Mouse (Mus musculus) gonadal fat pad, adult 2 months (tissue): Measurements from ENCODE around the gene Alg9. TPM values are rescaled to one million over a fixed set of nuclear protein-coding genes. Genes with fewer than 3 reads are reported as not detected.

ENCODE experiments used
- DNase-seq: peaks from one replicate; pipeline ENCODE4 v3.0.0-alpha.2; 2012; ENCODE audit warnings: low read depth
- polyA plus RNA-seq: library from polyadenylated mRNA; depleted of rRNA; stranded (reverse); fragments of >200 nt; gene quantifications from 2 replicates; pipeline ENCODE4 v1.2.3, GENCODE M21; 2012

Gene Alg9
- polyA plus RNA-seq, 1 experiment = 55.4 TPM

GRCm38 (mm10) chr9:50756711-50757110, 18.1 kb upstream of the Alg9 start:
- no peak for DNase-seq

GRCm38 (mm10) chr9:50761520-50762243, 13.1 kb upstream of the Alg9 start:
- no peak for DNase-seq

DNA sequence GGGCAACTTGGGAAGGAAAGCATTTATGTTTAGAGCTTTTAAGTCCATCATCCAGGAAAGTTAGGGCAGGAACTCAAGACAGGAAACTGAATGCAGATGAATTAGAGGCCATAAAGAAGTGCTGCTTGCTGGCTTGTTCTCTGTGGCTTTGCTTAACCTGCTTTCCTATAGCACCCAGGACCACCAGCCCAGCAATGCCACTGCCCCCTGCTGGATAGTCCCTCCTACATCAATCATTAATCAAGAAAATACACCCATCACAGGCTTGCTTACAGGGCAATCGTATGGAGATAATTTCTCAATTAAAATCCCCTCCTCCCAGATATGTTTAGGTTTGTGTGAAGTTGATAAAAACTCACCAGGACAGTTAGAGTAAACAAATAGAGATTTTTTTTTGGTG, 11.5 kb upstream of the Alg9 start:
- no peak for DNase-seq

GRCm38 (mm10) chr9:50767531-50768106, 7.2 kb upstream of the Alg9 start:
- no peak for DNase-seq

DNA sequence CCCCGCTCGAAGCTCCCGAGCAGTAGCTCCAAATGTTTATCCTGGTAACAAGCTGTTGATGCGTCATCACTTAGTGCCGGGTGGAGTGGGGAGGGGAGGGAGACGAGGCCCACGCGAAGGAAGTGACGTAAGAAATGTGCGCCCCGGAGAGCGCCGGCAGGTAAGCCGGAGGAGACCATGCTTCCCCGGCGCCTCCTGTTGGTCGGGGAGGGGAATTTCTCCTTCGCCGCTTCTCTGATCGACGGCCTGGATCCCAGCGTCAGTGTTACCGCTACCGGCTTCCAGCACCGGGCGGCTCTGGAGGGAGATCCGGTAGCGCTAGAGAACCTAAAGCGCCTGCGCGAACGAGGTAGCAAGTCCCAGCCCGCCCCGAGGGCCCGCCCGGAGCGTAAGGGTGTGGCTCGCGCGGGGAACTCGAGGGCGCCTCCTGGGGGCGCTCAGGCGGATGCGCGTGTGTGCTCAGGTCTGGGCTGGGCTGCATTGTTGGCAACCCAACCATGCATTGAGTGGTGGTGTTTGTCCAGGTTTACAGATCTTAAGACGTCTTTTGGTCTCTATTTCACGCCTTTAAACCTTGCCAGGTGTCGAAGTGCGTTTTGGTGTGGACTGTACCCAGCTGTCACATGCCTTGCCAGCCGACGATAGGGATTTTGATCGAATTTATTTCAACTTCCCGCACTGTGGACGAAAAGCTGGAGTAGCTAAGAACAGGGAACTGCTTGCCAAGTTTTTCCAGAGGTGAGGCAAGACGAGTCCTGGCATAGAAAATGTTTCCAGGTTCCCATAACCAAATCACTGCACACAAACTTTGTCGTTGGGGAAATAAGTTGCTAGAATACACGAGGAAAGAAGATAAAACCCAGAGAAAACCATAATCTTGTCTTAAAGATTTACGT, 6.5 kb upstream of the Alg9 start, which contains the start of gene Fdxacb1:
Fdxacb1 (plus strand) TSS at position 130 of the 896 bp plus-strand sequence.
- DNase-seq = peak; percentile 86

- DNase-seq = no peak
Measured at GRCm38 (mm10) chr9:50770011-50770410, 4.8 kb upstream of the Alg9 start.

DNA sequence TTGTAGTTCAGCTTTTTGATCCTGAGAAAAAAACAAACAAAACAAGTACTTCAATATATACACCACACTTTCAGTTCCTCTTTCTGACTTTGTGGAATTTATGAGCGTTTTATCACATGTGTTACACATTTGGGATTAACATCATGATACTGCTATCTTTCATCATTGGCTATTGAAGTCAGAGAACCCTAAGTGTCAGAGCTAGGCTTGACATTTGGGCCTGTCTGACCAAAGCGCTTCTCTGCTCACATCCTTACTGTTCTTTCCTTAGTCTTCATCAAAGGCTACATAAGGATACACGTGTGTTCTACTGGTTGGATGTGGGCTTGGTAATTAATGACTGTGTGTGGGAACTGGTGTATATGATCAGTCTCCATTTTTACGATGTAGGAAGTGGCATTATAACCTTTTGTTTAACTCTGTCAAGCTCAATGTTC, 775 bp upstream of the Alg9 start:
- no peak for DNase-seq

GRCm38 (mm10) chr9:50775662-50776126, 875 bp downstream of the Alg9 start:
- no peak for DNase-seq

DNA sequence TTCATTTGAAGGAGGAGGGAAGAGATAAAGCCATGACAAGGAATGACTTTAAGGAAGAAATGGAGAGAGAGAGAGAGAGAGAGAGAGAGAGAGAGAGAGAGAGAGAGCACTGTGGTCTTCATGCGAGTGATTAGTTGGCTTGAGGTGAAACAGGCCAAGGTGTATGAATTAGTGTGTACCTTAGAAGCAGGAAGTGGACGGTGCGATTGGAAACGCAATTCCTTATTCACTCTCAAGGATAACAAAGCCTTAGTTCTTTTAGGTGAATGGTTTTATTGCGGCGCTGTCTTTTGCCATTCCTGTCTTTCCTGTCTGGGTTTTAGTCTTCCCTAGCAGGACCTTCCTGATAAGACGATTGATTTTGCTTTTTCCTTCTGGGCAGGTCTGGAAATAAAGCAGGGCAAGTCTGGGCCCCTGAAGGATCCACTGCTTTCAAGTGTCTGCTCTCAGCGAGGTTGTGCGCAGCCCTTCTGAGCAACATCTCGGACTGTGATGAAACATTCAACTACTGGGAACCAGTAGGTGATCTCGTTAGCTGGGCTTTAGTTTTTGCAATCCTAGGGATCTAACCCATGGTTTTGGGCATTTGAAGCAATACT, 1.4 kb downstream of the Alg9 start:
- DNase-seq = no peak

- DNase-seq = no peak
Measured at GRCm38 (mm10) chr9:50782155-50782554, 7.3 kb downstream of the Alg9 start.

DNA sequence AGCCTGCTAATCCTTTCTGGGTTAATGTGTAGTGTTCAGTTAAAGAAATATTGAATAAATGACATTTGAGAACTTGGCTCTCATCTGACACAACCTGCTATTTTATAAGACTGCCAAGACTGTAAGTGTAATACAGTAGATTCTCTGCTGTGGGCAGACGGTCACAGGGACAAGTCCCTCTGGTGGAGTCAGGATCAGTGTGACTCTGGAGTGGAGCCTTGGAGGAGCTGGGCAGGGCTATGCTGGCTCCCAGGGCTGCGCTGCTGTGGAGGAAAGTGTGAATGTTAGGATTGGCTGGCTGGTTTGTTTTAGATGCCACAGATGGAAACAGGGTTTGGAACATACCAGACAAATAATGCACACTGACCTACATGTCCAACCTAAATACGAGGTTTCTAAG, 20.4 kb downstream of the Alg9 start:
- DNase-seq = no peak

- no peak for DNase-seq
Measured at GRCm38 (mm10) chr9:50796776-50797175, 22.0 kb downstream of the Alg9 start.

- no peak for DNase-seq
Measured at GRCm38 (mm10) chr9:50797641-50798040, 22.8 kb downstream of the Alg9 start.

DNA sequence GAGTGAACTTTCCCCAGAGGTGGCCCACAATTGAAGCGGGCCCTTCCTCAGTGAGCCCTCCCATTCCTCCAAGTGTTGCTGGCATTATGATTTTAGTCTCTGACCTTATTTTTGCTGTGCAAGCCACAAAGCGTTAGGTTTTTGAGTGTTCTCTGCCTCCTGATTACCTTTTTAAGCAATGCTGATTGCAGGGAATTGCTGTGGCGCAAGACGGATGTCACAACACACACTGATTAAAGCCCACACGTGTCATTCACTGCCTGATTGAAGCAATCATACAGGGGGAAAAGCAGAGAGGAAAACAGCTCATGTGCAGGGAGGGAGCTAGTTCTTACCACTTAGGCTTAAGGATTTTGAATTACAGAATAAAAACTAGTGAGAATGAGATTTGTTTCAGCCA, 23.5 kb downstream of the Alg9 start:
- DNase-seq = peak; percentile 49

DNA sequence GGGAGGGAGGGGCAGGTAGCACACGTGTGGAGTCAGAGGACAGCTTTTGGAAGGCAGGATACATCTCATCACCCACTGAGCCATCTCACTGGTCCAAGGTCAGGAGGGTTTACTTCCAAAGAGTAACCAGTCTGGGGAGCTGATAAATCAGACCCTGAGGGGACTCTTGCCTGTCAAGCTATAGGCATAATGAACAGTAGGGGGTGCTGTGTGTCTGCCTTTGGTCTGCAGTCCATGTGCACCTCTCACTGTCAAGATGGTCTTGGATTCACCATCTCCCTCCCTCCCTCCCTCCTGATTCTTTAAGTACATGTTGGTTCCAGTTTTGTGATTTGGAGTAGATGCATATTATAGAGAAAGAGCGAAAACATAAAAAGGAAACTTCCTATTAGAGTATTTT, 26.2 kb downstream of the Alg9 start:
- no peak for DNase-seq

- no peak for DNase-seq
Measured at GRCm38 (mm10) chr9:50803055-50803671, 28.3 kb downstream of the Alg9 start.

GRCm38 (mm10) chr9:50808471-50808870, 33.7 kb downstream of the Alg9 start:
- no peak for DNase-seq

- no peak for DNase-seq
Measured at GRCm38 (mm10) chr9:50809146-50809545, 34.3 kb downstream of the Alg9 start.

GRCm38 (mm10) chr9:50811187-50811586, 36.4 kb downstream of the Alg9 start:
- DNase-seq = no peak

DNA sequence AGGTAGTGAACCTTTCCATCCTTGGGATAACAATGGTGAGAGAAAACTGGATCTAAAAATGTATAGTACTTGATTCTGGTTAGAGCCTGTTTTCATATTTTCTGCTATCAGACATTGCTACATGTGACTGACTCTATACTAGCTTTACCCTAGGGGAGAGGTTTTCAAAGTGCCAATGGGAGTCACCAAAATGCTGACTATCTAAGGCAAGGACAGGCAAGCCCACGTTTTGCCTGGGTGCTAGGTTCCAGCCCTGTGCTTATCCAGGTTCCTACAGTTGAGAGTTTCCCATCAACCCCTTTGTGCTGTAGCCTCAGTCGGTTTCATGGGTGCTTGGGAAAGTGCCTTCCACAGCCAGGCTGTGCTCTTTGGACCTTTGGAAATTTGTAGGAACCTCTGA, 36.9 kb downstream of the Alg9 start:
- no peak for DNase-seq

DNA sequence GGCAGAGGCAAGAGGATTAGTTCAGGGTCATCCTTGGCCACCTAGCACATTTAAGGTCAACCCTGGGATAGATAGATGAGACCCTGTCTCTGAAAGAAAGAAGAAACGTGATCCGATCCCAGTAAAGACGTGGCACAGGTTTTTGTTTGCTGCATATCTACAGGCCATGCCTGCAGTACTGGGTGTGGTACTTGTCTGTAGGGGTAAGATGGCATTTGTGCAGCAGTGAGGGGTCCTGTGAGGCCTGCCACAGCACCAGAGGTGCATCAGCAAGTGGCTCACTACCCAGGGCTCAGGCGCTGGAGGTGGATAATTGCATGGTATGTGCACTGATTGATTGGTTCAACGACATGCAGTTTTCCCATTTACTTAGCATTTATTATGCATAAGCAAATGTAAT, 39.0 kb downstream of the Alg9 start:
- DNase-seq = no peak

GRCm38 (mm10) chr9:50815666-50816065, 40.8 kb downstream of the Alg9 start:
- DNase-seq = no peak
